Mouse (Mus musculus): Measurements from ENCODE around the gene Cpz. TPM values are rescaled to one million over a fixed set of nuclear protein-coding genes. Genes with fewer than 3 reads are reported as not detected.

The Cpz gene
- polyA plus RNA-seq, 1 experiment from 2014 or later: 1.5 TPM

DNA sequence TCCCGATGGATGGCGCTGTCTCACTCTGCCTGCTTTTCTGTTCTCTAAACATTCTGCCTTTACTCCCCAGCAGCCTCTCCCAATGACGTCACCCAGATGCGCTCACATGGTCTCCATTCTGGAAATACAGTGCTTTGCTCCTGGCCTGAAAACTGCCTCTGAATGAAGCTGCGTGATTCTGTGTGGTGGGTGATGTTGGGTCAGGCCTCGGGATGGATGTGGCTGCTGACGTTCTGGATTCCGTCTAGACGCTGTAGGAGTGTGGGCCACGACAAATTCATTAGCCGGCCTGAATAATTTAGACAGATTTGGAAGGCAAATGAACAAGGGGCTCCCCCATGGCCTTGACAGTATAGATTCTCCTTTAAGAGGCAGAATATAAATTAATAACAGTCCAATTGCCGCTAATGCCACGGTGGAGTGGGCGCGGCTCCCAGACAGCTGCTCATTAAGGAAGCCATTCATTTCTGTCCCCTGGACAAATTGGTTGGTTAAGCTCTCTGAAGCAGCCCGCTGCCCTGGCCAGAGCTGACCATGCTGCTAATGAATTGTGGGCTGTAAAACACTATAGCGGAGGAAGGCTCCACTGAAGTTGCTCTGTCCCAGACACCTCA lies 71.2 kb downstream of the Cpz start:
- WGBS (ENCODE audit: insufficient replicate concordance): 51% methylated on average over 17 of the region's 17 CpGs
- no peak overlapping the region for H3K9ac ChIP-seq (replicated peaks)

More for the DNA sequence above, 71.2 kb downstream of the Cpz start:
- Histone ChIP-seq H3K36me3 (replicated peaks; ENCODE audit: insufficient read depth, low read length) (no peaks in the 10 kb centered on the region), H3K27me3 (ENCODE audit: insufficient read depth, low read length) (no peaks in the 10 kb centered on the region), H3K27ac (ENCODE audit: low read depth) (no peak overlapping the region), H3K9me3 (ENCODE audit: low read length) (no peaks in the 10 kb centered on the region), H3K4me1 (ENCODE audit: insufficient read depth) (no peaks in the 10 kb centered on the region), H3K4me2 (ENCODE audit: low read depth, low read length) (no peak overlapping the region), H3K4me3 (ENCODE audit: low read depth, low read length) (no peak overlapping the region)
- ATAC-seq (no peak), DNase-seq (no peak)
- TF ChIP-seq CTCF (IDR thresholded peaks at IDR 0.05; ENCODE audit: low read depth) (no peak), EP300 (IDR thresholded peaks at IDR 0.05; ENCODE audit: low read depth) (no peak)

Other genes starting within 250 kb of the Cpz start
- not detected in 2 replicates for gene Adra2c, start 247.4 kb downstream of the Cpz start, polyA plus RNA-seq (2015; fragmentation: Nextera tagmentation; extraction: Ambion mirVana)
- not detected in 2 replicates for gene Hmx1, start 136.6 kb downstream of the Cpz start, polyA plus RNA-seq (2015; fragmentation: Nextera tagmentation; extraction: Ambion mirVana)
- gene Trmt44, start 49.4 kb upstream of the Cpz start, polyA plus RNA-seq (2015; fragmentation: Nextera tagmentation; extraction: Ambion mirVana): 1.5 and 1.7 TPM in 2 replicates
- gene Acox3, start 57.3 kb upstream of the Cpz start, polyA plus RNA-seq (2015; fragmentation: Nextera tagmentation; extraction: Ambion mirVana): 4.0 and 4.3 TPM in 2 replicates
- 2.3 and 2.6 TPM in 2 replicates for gene Htra3, start 154.1 kb upstream of the Cpz start, polyA plus RNA-seq (2015; fragmentation: Nextera tagmentation; extraction: Ambion mirVana)
- gene Sh3tc1, start 214.3 kb upstream of the Cpz start, polyA plus RNA-seq (2015; fragmentation: Nextera tagmentation; extraction: Ambion mirVana): 3.4 and 3.5 TPM in 2 replicates
- 0.33 and 0.45 TPM in 2 replicates for gene Ablim2, start 232.2 kb upstream of the Cpz start, polyA plus RNA-seq (2015; fragmentation: Nextera tagmentation; extraction: Ambion mirVana)